Mouse (Mus musculus): ENCODE measurements around the gene Atp6v1e2.

Gene Atp6v1e2

GRCm38 (mm10) chr17:86913003-86913607 is 34.6 kb downstream of the Atp6v1e2 start:
- DNase-seq = no peak

GRCm38 (mm10) chr17:86911261-86911660 is 36.4 kb downstream of the Atp6v1e2 start:
- DNase-seq = no peak

GRCm38 (mm10) chr17:86909733-86910495 is 37.8 kb downstream of the Atp6v1e2 start:
- peak; percentile 58 for DNase-seq

- DNase-seq = no peak
Measured at GRCm38 (mm10) chr17:86908316-86908715, 39.4 kb downstream of the Atp6v1e2 start.

- DNase-seq = no peak
Measured at GRCm38 (mm10) chr17:86907092-86907491, 40.6 kb downstream of the Atp6v1e2 start.

GRCm38 (mm10) chr17:86906601-86907000 is 41.1 kb downstream of the Atp6v1e2 start:
- DNase-seq = peak; percentile 27

- DNase-seq = peak; percentile 94
Measured at GRCm38 (mm10) chr17:86906136-86906461, 41.6 kb downstream of the Atp6v1e2 start.

- peak; percentile 88 for DNase-seq
Measured at GRCm38 (mm10) chr17:86905297-86906135, 42.2 kb downstream of the Atp6v1e2 start.

- DNase-seq = no peak
Measured at GRCm38 (mm10) chr17:86904206-86904605, 43.5 kb downstream of the Atp6v1e2 start.

GRCm38 (mm10) chr17:86903596-86903995 is 44.1 kb downstream of the Atp6v1e2 start:
- DNase-seq = peak; percentile 77

GRCm38 (mm10) chr17:86902399-86903067 is 45.2 kb downstream of the Atp6v1e2 start:
- no peak for DNase-seq

- DNase-seq = no peak
Measured at GRCm38 (mm10) chr17:86900564-86900963, 47.1 kb downstream of the Atp6v1e2 start.

- no peak for DNase-seq
Measured at GRCm38 (mm10) chr17:86899821-86900220, 47.9 kb downstream of the Atp6v1e2 start.

GRCm38 (mm10) chr17:86897486-86898165 is 50.1 kb downstream of the Atp6v1e2 start:
- no peak for DNase-seq

- no peak for DNase-seq
Measured at GRCm38 (mm10) chr17:86895191-86895590, 52.5 kb downstream of the Atp6v1e2 start.
